Mouse (Mus musculus): Measurements from ENCODE around the gene Rab44. TPM values are rescaled to one million over a fixed set of nuclear protein-coding genes. Genes with fewer than 3 reads are reported as not detected.

The Rab44 gene
- polyA plus RNA-seq, 1 experiment from 2014 or later, result 0.20 TPM

GRCm38 (mm10) chr17:29180406-29181127 lies 66.6 kb downstream of the Rab44 start:
- DNase-seq (no peak), ATAC-seq (ENCODE audit: low FRiP score, low TSS enrichment) (no peak)
- 87% methylated on average over 4 of the region's 4 CpGs for WGBS
- no peak overlapping the region for H3K27ac ChIP-seq (replicated peaks; ENCODE audit: low read depth, low read length)
- H3K4me1 ChIP-seq (ENCODE audit: control insufficient read depth, insufficient read depth, low read length), result peaks cover 16% of the 10 kb centered on the region
- no peaks in the 10 kb centered on the region for H3K27me3 ChIP-seq (ENCODE audit: control insufficient read depth, insufficient read depth, low read length)
- no peaks in the 10 kb centered on the region for H3K36me3 ChIP-seq (ENCODE audit: control insufficient read depth, insufficient read depth, low read length)
- H3K9me3 ChIP-seq (ENCODE audit: control insufficient read depth, low read length), result no peaks in the 10 kb centered on the region
- H3K9ac ChIP-seq (replicated peaks; ENCODE audit: low read length), result no peak overlapping the region
- no peak overlapping the region for H3K4me3 ChIP-seq (replicated peaks; ENCODE audit: low read depth, low read length)
- no peak overlapping the region for H3K4me2 ChIP-seq (ENCODE audit: low read length)

DNA sequence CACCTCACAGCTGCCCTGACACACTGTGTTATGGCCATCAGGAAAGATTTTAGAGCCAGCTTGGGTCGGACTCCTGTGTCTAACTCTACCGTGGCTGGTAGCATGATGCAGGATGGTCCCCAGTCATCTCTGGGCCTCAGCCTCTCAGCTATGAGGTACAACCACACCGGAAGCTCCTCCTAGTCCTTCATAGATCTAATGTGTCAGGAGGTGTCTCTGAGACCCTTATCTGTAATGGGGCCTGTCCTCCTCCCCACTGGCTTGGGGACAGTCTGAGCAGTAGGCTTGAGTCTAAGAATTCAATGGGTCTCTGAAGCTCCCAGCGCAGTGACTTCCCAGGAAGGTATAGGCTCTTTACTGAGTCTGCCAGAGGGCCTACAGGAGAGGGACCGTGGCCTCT lies 67.8 kb downstream of the Rab44 start:
- H3K27me3 ChIP-seq (ENCODE audit: control insufficient read depth, insufficient read depth, low read length), result no peaks in the 10 kb centered on the region
- ATAC-seq (ENCODE audit: low FRiP score, low TSS enrichment), result no peak
- no peak for DNase-seq
- no peak overlapping the region for H3K27ac ChIP-seq (replicated peaks; ENCODE audit: low read depth, low read length)
- no peaks in the 10 kb centered on the region for H3K36me3 ChIP-seq (ENCODE audit: control insufficient read depth, insufficient read depth, low read length)
- H3K9me3 ChIP-seq (ENCODE audit: control insufficient read depth, low read length), result no peaks in the 10 kb centered on the region
- peaks cover 17% of the 10 kb centered on the region for H3K4me1 ChIP-seq (ENCODE audit: control insufficient read depth, insufficient read depth, low read length)
- no peak overlapping the region for H3K9ac ChIP-seq (replicated peaks; ENCODE audit: low read length)
- H3K4me3 ChIP-seq (replicated peaks; ENCODE audit: low read depth, low read length), result no peak overlapping the region
- 90% methylated on average over 5 of the region's 5 CpGs for WGBS
- no peak overlapping the region for H3K4me2 ChIP-seq (ENCODE audit: low read length)

GRCm38 (mm10) chr17:29183162-29183561 lies 69.2 kb downstream of the Rab44 start:
- H3K4me2 ChIP-seq (ENCODE audit: low read length), result no peak overlapping the region
- no peaks in the 10 kb centered on the region for H3K27me3 ChIP-seq (ENCODE audit: control insufficient read depth, insufficient read depth, low read length)
- no peaks in the 10 kb centered on the region for H3K36me3 ChIP-seq (ENCODE audit: control insufficient read depth, insufficient read depth, low read length)
- DNase-seq (no peak), ATAC-seq (ENCODE audit: low FRiP score, low TSS enrichment) (no peak)
- no peak overlapping the region for H3K4me3 ChIP-seq (replicated peaks; ENCODE audit: low read depth, low read length)
- H3K9me3 ChIP-seq (ENCODE audit: control insufficient read depth, low read length), result no peaks in the 10 kb centered on the region
- peaks cover 22% of the 10 kb centered on the region; the same call in 1 of the 2 replicates for H3K4me1 ChIP-seq (ENCODE audit: control insufficient read depth, insufficient read depth, low read length)
- no peak overlapping the region for H3K9ac ChIP-seq (replicated peaks; ENCODE audit: low read length)
- no peak overlapping the region for H3K27ac ChIP-seq (replicated peaks; ENCODE audit: low read depth, low read length)
- WGBS, result 63% methylated on average over 11 of the region's 11 CpGs

DNA sequence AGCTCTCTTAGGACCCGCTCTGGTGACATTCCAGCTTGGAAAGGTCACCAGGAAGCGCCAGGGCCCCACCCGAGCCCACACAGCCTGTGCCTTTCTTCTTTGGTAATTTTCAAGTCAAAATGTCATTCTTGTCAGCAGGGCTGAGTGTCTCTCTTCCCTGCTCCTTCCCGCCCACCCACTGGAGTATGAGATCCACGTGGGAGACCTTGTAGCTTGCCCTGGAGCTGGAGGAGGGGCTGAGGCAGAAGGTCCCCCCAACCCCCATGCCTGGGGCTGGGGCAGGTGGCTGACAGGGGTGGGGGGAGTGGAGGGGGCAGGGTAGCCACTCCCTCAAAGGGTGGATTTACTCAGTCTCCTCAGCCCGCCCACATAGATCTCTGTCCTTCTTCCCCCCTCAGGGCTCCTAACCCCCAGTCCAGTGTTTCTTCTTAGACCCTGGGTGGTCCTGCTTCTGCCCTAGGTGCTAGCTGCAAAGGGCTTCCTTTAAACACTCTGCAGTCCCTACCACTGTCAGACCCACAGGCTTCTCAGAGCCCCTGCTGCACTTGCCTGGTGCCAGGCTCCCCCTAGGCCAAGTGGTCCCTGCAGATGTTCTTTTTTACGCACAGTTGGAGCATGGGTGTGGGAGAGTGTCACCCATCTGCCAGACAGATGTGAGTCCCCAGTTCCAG lies 71.6 kb downstream of the Rab44 start:
- Histone ChIP-seq H3K9ac (replicated peaks; ENCODE audit: low read length) (no peak overlapping the region), H3K9me3 (ENCODE audit: control insufficient read depth, low read length) (no peaks in the 10 kb centered on the region), H3K27me3 (ENCODE audit: control insufficient read depth, insufficient read depth, low read length) (no peaks in the 10 kb centered on the region), H3K4me1 (ENCODE audit: control insufficient read depth, insufficient read depth, low read length) (peaks cover 27% of the 10 kb centered on the region; the same call in 1 of the 2 replicates), H3K27ac (replicated peaks; ENCODE audit: low read depth, low read length) (no peak overlapping the region), H3K4me3 (replicated peaks; ENCODE audit: low read depth, low read length) (no peak overlapping the region), H3K36me3 (ENCODE audit: control insufficient read depth, insufficient read depth, low read length) (no peaks in the 10 kb centered on the region), H3K4me2 (ENCODE audit: low read length) (no peak overlapping the region)
- DNase-seq (no peak), ATAC-seq (ENCODE audit: low FRiP score, low TSS enrichment) (no peak)
- 33% methylated on average over 7 of the region's 7 CpGs for WGBS

- DNase-seq (peak; percentile 49), ATAC-seq (ENCODE audit: low FRiP score, low TSS enrichment) (peak; percentile 29; the same call in 1 of the 2 replicates)
- H3K27ac ChIP-seq (replicated peaks; ENCODE audit: low read depth, low read length), result peak overlapping the region; percentile 74
- H3K4me1 ChIP-seq (ENCODE audit: control insufficient read depth, insufficient read depth, low read length), result peaks cover 27% of the 10 kb centered on the region; the same call in 1 of the 2 replicates
- H3K27me3 ChIP-seq (ENCODE audit: control insufficient read depth, insufficient read depth, low read length), result no peaks in the 10 kb centered on the region
- H3K36me3 ChIP-seq (ENCODE audit: control insufficient read depth, insufficient read depth, low read length), result no peaks in the 10 kb centered on the region
- no peaks in the 10 kb centered on the region for H3K9me3 ChIP-seq (ENCODE audit: control insufficient read depth, low read length)
- 11% methylated on average over 10 of the region's 10 CpGs for WGBS
- H3K4me3 ChIP-seq (replicated peaks; ENCODE audit: low read depth, low read length), result no peak overlapping the region
- no peak overlapping the region for H3K4me2 ChIP-seq (ENCODE audit: low read length)
- H3K9ac ChIP-seq (replicated peaks; ENCODE audit: low read length), result no peak overlapping the region; the same call in 1 of the 2 replicates
These were observed 73.3 kb downstream of the Rab44 start for GRCm38 (mm10) chr17:29186989-29187859.

DNA sequence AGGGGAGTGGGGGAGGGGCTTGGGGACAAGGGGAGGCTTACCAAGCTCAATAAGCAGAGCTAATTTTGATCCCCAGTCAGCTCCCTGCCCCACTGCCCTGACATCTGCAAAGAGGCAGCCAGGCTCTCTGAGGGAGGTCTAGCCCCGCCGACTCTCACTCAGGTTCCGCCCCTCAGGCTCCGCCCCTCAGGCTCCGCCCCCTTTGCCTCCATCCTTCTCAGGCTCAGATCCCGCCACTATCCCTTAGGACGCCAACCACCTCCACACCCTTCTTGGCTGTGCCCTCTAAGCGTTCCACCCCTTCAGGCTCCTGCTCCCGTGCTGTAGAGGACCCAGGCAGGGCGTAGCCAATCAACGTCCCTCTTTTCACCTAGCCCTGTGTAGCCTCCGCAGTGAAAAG lies 75.0 kb downstream of the Rab44 start:
- H3K27me3 ChIP-seq (ENCODE audit: control insufficient read depth, insufficient read depth, low read length), result no peaks in the 10 kb centered on the region
- 5% methylated on average over 12 of the region's 12 CpGs for WGBS
- no peak overlapping the region for H3K9ac ChIP-seq (replicated peaks; ENCODE audit: low read length)
- H3K4me3 ChIP-seq (replicated peaks; ENCODE audit: low read depth, low read length), result no peak overlapping the region
- DNase-seq (peak; percentile 55), ATAC-seq (ENCODE audit: low FRiP score, low TSS enrichment) (0 out of 2 replicates have a peak, but pooled peaks have one; percentile 32)
- H3K36me3 ChIP-seq (ENCODE audit: control insufficient read depth, insufficient read depth, low read length), result no peaks in the 10 kb centered on the region
- H3K27ac ChIP-seq (replicated peaks; ENCODE audit: low read depth, low read length), result no peak overlapping the region
- H3K9me3 ChIP-seq (ENCODE audit: control insufficient read depth, low read length), result no peaks in the 10 kb centered on the region
- peaks cover 27% of the 10 kb centered on the region for H3K4me1 ChIP-seq (ENCODE audit: control insufficient read depth, insufficient read depth, low read length)
- peak overlapping the region; percentile 29 for H3K4me2 ChIP-seq (ENCODE audit: low read length)

- Histone ChIP-seq H3K36me3 (ENCODE audit: control insufficient read depth, insufficient read depth, low read length) (no peaks in the 10 kb centered on the region), H3K27me3 (ENCODE audit: control insufficient read depth, insufficient read depth, low read length) (no peaks in the 10 kb centered on the region), H3K4me3 (replicated peaks; ENCODE audit: low read depth, low read length) (no peak overlapping the region), H3K4me1 (ENCODE audit: control insufficient read depth, insufficient read depth, low read length) (peaks cover 12% of the 10 kb centered on the region), H3K4me2 (ENCODE audit: low read length) (no peak overlapping the region), H3K27ac (replicated peaks; ENCODE audit: low read depth, low read length) (no peak overlapping the region), H3K9me3 (ENCODE audit: control insufficient read depth, low read length) (no peaks in the 10 kb centered on the region), H3K9ac (replicated peaks; ENCODE audit: low read length) (no peak overlapping the region)
- WGBS, result 9% methylated on average over 4 of the region's 4 CpGs
- no peak for DNase-seq
- ATAC-seq (ENCODE audit: low FRiP score, low TSS enrichment), result no peak
These were observed 81.6 kb downstream of the Rab44 start for GRCm38 (mm10) chr17:29195579-29195978.

All from midbrain, embryonic 14.5 days (tissue).